Mouse (Mus musculus) stomach, postnatal 0 days (tissue): ENCODE data around the gene Mapk11. TPM values are rescaled to one million over a fixed set of nuclear protein-coding genes. Genes with fewer than 3 reads are reported as not detected.

Experiments
- ATAC-seq: fragments of 200-750 bp; cut with Nextera tagmentation; 2 replicates; pipeline ENCODE4 v1.8.0; 2017; ENCODE audit not compliant: low FRiP score, low TSS enrichment
- DNase-seq: peaks from one replicate; pipeline ENCODE4 v3.0.0-alpha.2; 2016; ENCODE audit warnings: low spot score
- H3K27ac ChIP-seq: fragments of 300-500 bp; sonication (generic); replicated peaks from 2 replicates; pipeline ENCODE4 v1.5.1; 2014; ENCODE audit warnings: mild to moderate bottlenecking, control low read depth
- H3K27me3 ChIP-seq: fragments of 300-500 bp; sonication (generic); 2 replicates; pipeline ENCODE4 v1.6.1; 2014; ENCODE audit warnings: low read length; ENCODE audit not compliant: control insufficient read depth, insufficient read depth
- H3K36me3 ChIP-seq: fragments of 300-500 bp; sonication (generic); 2 replicates; pipeline ENCODE4 v1.6.1; 2014; ENCODE audit warnings: low read length, mixed read lengths; ENCODE audit not compliant: control insufficient read depth, insufficient read depth
- H3K4me1 ChIP-seq: fragments of 300-500 bp; sonication (generic); replicated peaks from 2 replicates; pipeline ENCODE4 v1.6.1; 2014; ENCODE audit warnings: antibody characterized with exemption; ENCODE audit not compliant: control insufficient read depth, insufficient read depth
- H3K4me2 ChIP-seq: fragments of 300-500 bp; sonication (generic); replicated peaks from 2 replicates; pipeline ENCODE4 v1.6.1; 2014; ENCODE audit warnings: low read depth, mild to moderate bottlenecking, control low read depth, moderate library complexity
- H3K4me3 ChIP-seq: fragments of 300-500 bp; sonication (generic); 2 replicates; pipeline ENCODE4 v1.5.1; 2014; ENCODE audit warnings: low read depth, low read length, control low read depth
- H3K9ac ChIP-seq: fragments of 300-500 bp; sonication (generic); 2 replicates; pipeline ENCODE4 v1.6.1; 2014; ENCODE audit warnings: mild to moderate bottlenecking, low read length, control low read depth, mixed read lengths
- H3K9me3 ChIP-seq: fragments of 300-500 bp; sonication (generic); 2 replicates; pipeline ENCODE4 v1.6.1; 2016; ENCODE audit warnings: low read length; ENCODE audit not compliant: control insufficient read depth
- CTCF ChIP-seq: IDR thresholded peaks from 2 replicates; pipeline ENCODE4 v1.5.1; 2016; ENCODE audit warnings: antibody characterized with exemption, low read depth, mild to moderate bottlenecking, moderate library complexity
- EP300 ChIP-seq: optimal IDR thresholded peaks from 2 replicates; pipeline ENCODE3; 2016; ENCODE audit warnings: antibody characterized with exemption
- WGBS: fragments of 180-500 bp; shearing (Covaris S2); extraction: QIAGEN DNeasy Blood & Tissue Kit; methylation state at CpG from one replicate; pipeline ENCODE4 v1.1.7; 2014; 5-methylcytosine and 5-hydroxymethylcytosine counted together
- polyA plus RNA-seq: library from polyadenylated mRNA; unstranded; fragments of >200 nt; fragmentation: Nextera tagmentation; extraction: Ambion mirVana; gene quantifications from 2 replicates; pipeline ENCODE4 v1.2.1, GENCODE M21; 2015

Gene Mapk11
- polyA plus RNA-seq, 1 experiment from 2014 or later: 2.1 TPM

GRCm38 (mm10) chr15:89180571-89181229, 31.3 kb upstream of the Mapk11 start, which contains the start of gene Plxnb2:
Gene Plxnb2, minus strand, starts transcription at chr15:89180788.
- H3K36me3 ChIP-seq: no peaks in the 10 kb centered on the region
- peak; percentile 72 for ATAC-seq

GRCm38 (mm10) chr15:89180081-89180541, 30.7 kb upstream of the Mapk11 start:
- Histone ChIP-seq H3K4me3 (peak overlapping the region; percentile 88), H3K4me2 (peak overlapping the region; percentile 83), H3K27ac (peak overlapping the region; percentile 95), H3K9ac (peak overlapping the region; percentile 87), H3K4me1 (peaks cover 24% of the 10 kb centered on the region), H3K9me3 (no peaks in the 10 kb centered on the region), H3K27me3 (no peaks in the 10 kb centered on the region), H3K36me3 (no peaks in the 10 kb centered on the region)
- ATAC-seq (no peak), DNase-seq (no peak)
- WGBS: 0% methylated on average over 26 of the region's 26 CpGs
- TF ChIP-seq EP300 (no peak), CTCF (no peak)

More at GRCm38 (mm10) chr15:89180571-89181229, 31.3 kb upstream of the Mapk11 start, which contains the start of gene Plxnb2:
- Histone ChIP-seq H3K27me3 (no peaks in the 10 kb centered on the region), H3K4me3 (peak within 1 kb of the TSS; percentile 88), H3K4me2 (peak within 1 kb of the TSS; percentile 83), H3K27ac (peak within 1 kb of the TSS; percentile 95), H3K9me3 (no peaks in the 10 kb centered on the region), H3K4me1 (peaks cover 22% of the 10 kb centered on the region), H3K9ac (peak within 1 kb of the TSS; percentile 87)
- TF ChIP-seq EP300: no peak
- TF ChIP-seq CTCF: 0 out of 2 replicates have a peak, but pooled peaks have one; percentile 12
- under 1% methylated on average over 54 of the region's 72 CpGs for WGBS
- peak; percentile 91 for DNase-seq

DNA sequence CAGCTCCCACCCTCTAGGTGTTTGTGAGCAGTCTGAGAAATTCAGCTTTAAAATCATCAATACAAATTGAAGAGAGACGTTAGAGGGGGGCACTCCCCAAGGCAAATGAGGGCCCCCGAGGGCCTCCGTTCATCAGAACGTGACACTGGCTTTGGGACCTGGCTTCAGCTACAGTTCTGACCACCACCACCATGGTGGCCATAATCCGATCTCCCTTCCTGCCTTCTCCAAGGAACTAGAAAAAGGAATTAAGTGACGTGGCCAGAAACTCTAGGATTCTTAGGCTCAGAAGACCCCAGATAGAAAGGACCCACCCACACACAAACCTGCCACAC, 30.2 kb upstream of the Mapk11 start:
- no peaks in the 10 kb centered on the region for H3K36me3 ChIP-seq
- DNase-seq: no peak

GRCm38 (mm10) chr15:89178954-89179629, 29.7 kb upstream of the Mapk11 start:
- ATAC-seq: peak; percentile 77
- TF ChIP-seq CTCF (no peak), EP300 (no peak)
- WGBS: under 1% methylated on average over 16 of the region's 16 CpGs

More for the DNA sequence above, 30.2 kb upstream of the Mapk11 start:
- 2% methylated on average over 6 of the region's 6 CpGs for WGBS
- Histone ChIP-seq H3K4me2 (peak overlapping the region; percentile 83), H3K4me1 (peaks cover 26% of the 10 kb centered on the region), H3K4me3 (peak overlapping the region; percentile 88), H3K27ac (peak overlapping the region; percentile 95), H3K27me3 (no peaks in the 10 kb centered on the region), H3K9ac (peak overlapping the region; percentile 87), H3K9me3 (no peaks in the 10 kb centered on the region)
- no peak for TF ChIP-seq EP300
- TF ChIP-seq CTCF: no peak
- no peak for ATAC-seq

GRCm38 (mm10) chr15:89178260-89178860, 28.9 kb upstream of the Mapk11 start:
- ATAC-seq: no peak
- H3K9me3 ChIP-seq: no peaks in the 10 kb centered on the region
- no peak for DNase-seq
- TF ChIP-seq CTCF (no peak), EP300 (no peak)
- peak overlapping the region; percentile 87 for H3K9ac ChIP-seq
- H3K36me3 ChIP-seq: no peaks in the 10 kb centered on the region
- H3K27me3 ChIP-seq: no peaks in the 10 kb centered on the region
- peak overlapping the region; percentile 88 for H3K4me3 ChIP-seq
- WGBS: 53% methylated on average over 7 of the region's 7 CpGs
- H3K27ac ChIP-seq: peak overlapping the region; percentile 95
- peak overlapping the region; percentile 83 for H3K4me2 ChIP-seq
- peaks cover 29% of the 10 kb centered on the region for H3K4me1 ChIP-seq

More at GRCm38 (mm10) chr15:89178954-89179629, 29.7 kb upstream of the Mapk11 start:
- Histone ChIP-seq H3K36me3 (no peaks in the 10 kb centered on the region), H3K9ac (peak overlapping the region; percentile 87), H3K4me3 (peak overlapping the region; percentile 88), H3K9me3 (no peaks in the 10 kb centered on the region), H3K27me3 (no peaks in the 10 kb centered on the region), H3K27ac (peak overlapping the region; percentile 95), H3K4me1 (peaks cover 28% of the 10 kb centered on the region), H3K4me2 (peak overlapping the region; percentile 83)
- peak; percentile 94 for DNase-seq
